Mouse (Mus musculus): Measurements from ENCODE around the gene Jdp2. TPM values are rescaled to one million over a fixed set of nuclear protein-coding genes. Genes with fewer than 3 reads are reported as not detected.

The Jdp2 gene
- polyA plus RNA-seq, 1 experiment from 2014 or later, result 1.4 TPM

GRCm38 (mm10) chr12:85571312-85571711 lies 27.5 kb upstream of the Jdp2 start:
- 0 out of 2 replicates have a peak, but pooled peaks cover 4% of the 10 kb centered on the region for H3K4me1 ChIP-seq (ENCODE audit: control insufficient read depth, insufficient read depth, low read length)
- WGBS, result 66% methylated on average over 11 of the region's 11 CpGs

GRCm38 (mm10) chr12:85572047-85572475 lies 26.8 kb upstream of the Jdp2 start:
- Histone ChIP-seq H3K36me3 (ENCODE audit: control insufficient read depth, insufficient read depth, low read length) (no peaks in the 10 kb centered on the region), H3K9ac (replicated peaks; ENCODE audit: low read depth, low read length) (no peak overlapping the region), H3K4me3 (ENCODE audit: low read depth, low read length) (no peak overlapping the region), H3K9me3 (ENCODE audit: control insufficient read depth, low read depth, low read length) (no peaks in the 10 kb centered on the region), H3K27me3 (ENCODE audit: control insufficient read depth, insufficient read depth, low read length) (no peaks in the 10 kb centered on the region), H3K27ac (ENCODE audit: low read length) (no peak overlapping the region), H3K4me2 (replicated peaks; ENCODE audit: low read depth, low read length) (no peak overlapping the region), H3K4me1 (ENCODE audit: control insufficient read depth, insufficient read depth, low read length) (0 out of 2 replicates have a peak, but pooled peaks cover 4% of the 10 kb centered on the region)
- WGBS, result 42% methylated on average over 10 of the region's 10 CpGs
- no peak for ATAC-seq (ENCODE audit: insufficient number of reproducible peaks, insufficient read depth, low FRiP score, low read depth)

More at GRCm38 (mm10) chr12:85571312-85571711, 27.5 kb upstream of the Jdp2 start:
- H3K9me3 ChIP-seq (ENCODE audit: control insufficient read depth, low read depth, low read length), result no peaks in the 10 kb centered on the region
- no peak overlapping the region for H3K4me3 ChIP-seq (ENCODE audit: low read depth, low read length)
- no peak overlapping the region for H3K27ac ChIP-seq (ENCODE audit: low read length)
- no peak for ATAC-seq (ENCODE audit: insufficient number of reproducible peaks, insufficient read depth, low FRiP score, low read depth)
- H3K9ac ChIP-seq (replicated peaks; ENCODE audit: low read depth, low read length), result no peak overlapping the region
- no peak overlapping the region for H3K4me2 ChIP-seq (replicated peaks; ENCODE audit: low read depth, low read length)
- no peaks in the 10 kb centered on the region for H3K27me3 ChIP-seq (ENCODE audit: control insufficient read depth, insufficient read depth, low read length)
- no peaks in the 10 kb centered on the region for H3K36me3 ChIP-seq (ENCODE audit: control insufficient read depth, insufficient read depth, low read length)

GRCm38 (mm10) chr12:85574806-85575495 lies 23.9 kb upstream of the Jdp2 start:
- H3K9ac ChIP-seq (replicated peaks; ENCODE audit: low read depth, low read length), result no peak overlapping the region
- no peak overlapping the region for H3K4me3 ChIP-seq (ENCODE audit: low read depth, low read length)
- 54% methylated on average over 6 of the region's 6 CpGs for WGBS
- no peak overlapping the region for H3K4me2 ChIP-seq (replicated peaks; ENCODE audit: low read depth, low read length)
- no peaks in the 10 kb centered on the region for H3K9me3 ChIP-seq (ENCODE audit: control insufficient read depth, low read depth, low read length)
- no peaks in the 10 kb centered on the region for H3K4me1 ChIP-seq (ENCODE audit: control insufficient read depth, insufficient read depth, low read length)
- H3K27ac ChIP-seq (ENCODE audit: low read length), result no peak overlapping the region
- no peaks in the 10 kb centered on the region for H3K36me3 ChIP-seq (ENCODE audit: control insufficient read depth, insufficient read depth, low read length)
- no peak for ATAC-seq (ENCODE audit: insufficient number of reproducible peaks, insufficient read depth, low FRiP score, low read depth)
- no peaks in the 10 kb centered on the region for H3K27me3 ChIP-seq (ENCODE audit: control insufficient read depth, insufficient read depth, low read length)

GRCm38 (mm10) chr12:85575496-85575840 lies 23.4 kb upstream of the Jdp2 start:
- 77% methylated on average over 4 of the region's 4 CpGs for WGBS
- no peak overlapping the region for H3K4me2 ChIP-seq (replicated peaks; ENCODE audit: low read depth, low read length)
- no peak overlapping the region for H3K27ac ChIP-seq (ENCODE audit: low read length)
- H3K9me3 ChIP-seq (ENCODE audit: control insufficient read depth, low read depth, low read length), result no peaks in the 10 kb centered on the region
- H3K27me3 ChIP-seq (ENCODE audit: control insufficient read depth, insufficient read depth, low read length), result no peaks in the 10 kb centered on the region
- H3K4me3 ChIP-seq (ENCODE audit: low read depth, low read length), result no peak overlapping the region
- no peaks in the 10 kb centered on the region for H3K36me3 ChIP-seq (ENCODE audit: control insufficient read depth, insufficient read depth, low read length)
- ATAC-seq (ENCODE audit: insufficient number of reproducible peaks, insufficient read depth, low FRiP score, low read depth), result no peak
- H3K4me1 ChIP-seq (ENCODE audit: control insufficient read depth, insufficient read depth, low read length), result no peaks in the 10 kb centered on the region
- no peak overlapping the region for H3K9ac ChIP-seq (replicated peaks; ENCODE audit: low read depth, low read length)

GRCm38 (mm10) chr12:85581261-85582066 lies 17.4 kb upstream of the Jdp2 start:
- no peak for ATAC-seq (ENCODE audit: insufficient number of reproducible peaks, insufficient read depth, low FRiP score, low read depth)
- WGBS, result 49% methylated on average over 15 of the region's 15 CpGs
- H3K4me1 ChIP-seq (ENCODE audit: control insufficient read depth, insufficient read depth, low read length), result no peaks in the 10 kb centered on the region
- no peaks in the 10 kb centered on the region for H3K36me3 ChIP-seq (ENCODE audit: control insufficient read depth, insufficient read depth, low read length)
- no peak overlapping the region for H3K4me2 ChIP-seq (replicated peaks; ENCODE audit: low read depth, low read length)
- H3K9me3 ChIP-seq (ENCODE audit: control insufficient read depth, low read depth, low read length), result no peaks in the 10 kb centered on the region
- no peak overlapping the region for H3K4me3 ChIP-seq (ENCODE audit: low read depth, low read length)
- no peak overlapping the region for H3K9ac ChIP-seq (replicated peaks; ENCODE audit: low read depth, low read length)
- H3K27me3 ChIP-seq (ENCODE audit: control insufficient read depth, insufficient read depth, low read length), result no peaks in the 10 kb centered on the region
- no peak overlapping the region for H3K27ac ChIP-seq (ENCODE audit: low read length)

- Histone ChIP-seq H3K4me2 (replicated peaks; ENCODE audit: low read depth, low read length) (no peak overlapping the region), H3K4me1 (ENCODE audit: control insufficient read depth, insufficient read depth, low read length) (no peaks in the 10 kb centered on the region), H3K36me3 (ENCODE audit: control insufficient read depth, insufficient read depth, low read length) (no peaks in the 10 kb centered on the region), H3K27ac (ENCODE audit: low read length) (no peak overlapping the region), H3K27me3 (ENCODE audit: control insufficient read depth, insufficient read depth, low read length) (no peaks in the 10 kb centered on the region), H3K9me3 (ENCODE audit: control insufficient read depth, low read depth, low read length) (no peaks in the 10 kb centered on the region), H3K4me3 (ENCODE audit: low read depth, low read length) (no peak overlapping the region), H3K9ac (replicated peaks; ENCODE audit: low read depth, low read length) (no peak overlapping the region)
- 90% methylated on average over 5 of the region's 5 CpGs for WGBS
- no peak for ATAC-seq (ENCODE audit: insufficient number of reproducible peaks, insufficient read depth, low FRiP score, low read depth)
These were observed 16.8 kb upstream of the Jdp2 start for GRCm38 (mm10) chr12:85582067-85582316.

GRCm38 (mm10) chr12:85585761-85586258 lies 13.0 kb upstream of the Jdp2 start:
- H3K4me2 ChIP-seq (replicated peaks; ENCODE audit: low read depth, low read length), result no peak overlapping the region
- WGBS, result 73% methylated on average over 11 of the region's 11 CpGs
- no peaks in the 10 kb centered on the region for H3K27me3 ChIP-seq (ENCODE audit: control insufficient read depth, insufficient read depth, low read length)
- no peaks in the 10 kb centered on the region for H3K36me3 ChIP-seq (ENCODE audit: control insufficient read depth, insufficient read depth, low read length)
- no peak overlapping the region for H3K4me3 ChIP-seq (ENCODE audit: low read depth, low read length)
- H3K4me1 ChIP-seq (ENCODE audit: control insufficient read depth, insufficient read depth, low read length), result no peaks in the 10 kb centered on the region
- ATAC-seq (ENCODE audit: insufficient number of reproducible peaks, insufficient read depth, low FRiP score, low read depth), result no peak
- H3K9ac ChIP-seq (replicated peaks; ENCODE audit: low read depth, low read length), result no peak overlapping the region
- no peak overlapping the region for H3K27ac ChIP-seq (ENCODE audit: low read length)
- H3K9me3 ChIP-seq (ENCODE audit: control insufficient read depth, low read depth, low read length), result no peaks in the 10 kb centered on the region

- H3K9ac ChIP-seq (replicated peaks; ENCODE audit: low read depth, low read length), result no peak overlapping the region
- H3K9me3 ChIP-seq (ENCODE audit: control insufficient read depth, low read depth, low read length), result no peaks in the 10 kb centered on the region
- no peak for ATAC-seq (ENCODE audit: insufficient number of reproducible peaks, insufficient read depth, low FRiP score, low read depth)
- no peak overlapping the region for H3K27ac ChIP-seq (ENCODE audit: low read length)
- H3K27me3 ChIP-seq (ENCODE audit: control insufficient read depth, insufficient read depth, low read length), result no peaks in the 10 kb centered on the region
- H3K4me2 ChIP-seq (replicated peaks; ENCODE audit: low read depth, low read length), result no peak overlapping the region
- H3K36me3 ChIP-seq (ENCODE audit: control insufficient read depth, insufficient read depth, low read length), result no peaks in the 10 kb centered on the region
- 28% methylated on average over 5 of the region's 5 CpGs for WGBS
- no peak overlapping the region for H3K4me3 ChIP-seq (ENCODE audit: low read depth, low read length)
- H3K4me1 ChIP-seq (ENCODE audit: control insufficient read depth, insufficient read depth, low read length), result no peaks in the 10 kb centered on the region
These were observed 8.9 kb upstream of the Jdp2 start for GRCm38 (mm10) chr12:85589870-85590382.

Measured in stomach, embryonic 14.5 days (tissue).